Mouse (Mus musculus) ovary, adult 18-20 months (tissue): ENCODE measurements at regions not wholly inside any gene's neighbourhood (a gene's known extent, or its start where the extent isn't known, plus 50 kb on each side); places are given as distances from the start of the nearest gene placed in this dataset.
A peak's percentile ranks its signal among the peaks of the same experiment; 100 is the strongest.

Experiments used
- DNase-seq: peaks from one replicate; pipeline ENCODE4 v3.0.0; 2022; ENCODE audit warnings: low spot score, mixed read lengths

DNA sequence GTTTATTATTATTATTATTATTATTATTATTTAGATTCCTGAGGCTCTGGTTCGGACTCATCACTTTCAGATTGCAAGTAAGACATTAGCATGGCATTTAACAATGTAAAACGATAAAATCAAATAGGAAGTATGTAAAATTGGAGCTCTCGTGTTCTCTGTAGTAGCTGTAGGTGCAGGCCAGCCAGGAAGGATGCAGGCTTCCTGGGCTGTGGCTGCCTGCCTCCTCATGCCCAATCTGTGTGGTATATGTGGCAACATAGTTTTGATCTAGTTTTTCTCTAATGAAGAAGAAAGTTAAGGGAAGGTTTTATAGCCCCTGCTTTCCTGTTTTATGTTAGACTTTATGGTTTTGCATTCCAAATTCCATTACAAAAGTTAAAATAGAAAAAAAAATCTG lies 275.6 kb downstream of the Ankrd50 start:
- no peak for DNase-seq

DNA sequence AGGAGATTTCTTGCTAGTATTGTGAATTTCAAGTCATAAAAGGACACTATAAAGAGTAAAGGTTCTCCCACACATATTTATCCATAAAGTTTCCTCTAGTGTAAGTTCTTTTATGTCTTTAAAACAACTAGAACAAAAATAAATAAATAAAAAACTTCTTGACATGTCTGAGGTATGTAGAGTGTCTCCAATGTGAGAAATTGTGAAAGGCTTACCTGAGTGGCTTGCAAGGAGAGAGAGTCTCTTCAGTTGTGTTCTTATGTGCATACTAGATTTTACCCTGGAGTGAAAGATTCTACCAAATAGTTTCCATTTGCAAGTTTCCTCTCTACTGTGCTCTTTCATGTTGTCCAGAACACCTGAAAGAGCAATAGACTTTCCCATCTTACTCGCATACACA lies 276.8 kb downstream of the Ankrd50 start:
- no peak for DNase-seq

DNA sequence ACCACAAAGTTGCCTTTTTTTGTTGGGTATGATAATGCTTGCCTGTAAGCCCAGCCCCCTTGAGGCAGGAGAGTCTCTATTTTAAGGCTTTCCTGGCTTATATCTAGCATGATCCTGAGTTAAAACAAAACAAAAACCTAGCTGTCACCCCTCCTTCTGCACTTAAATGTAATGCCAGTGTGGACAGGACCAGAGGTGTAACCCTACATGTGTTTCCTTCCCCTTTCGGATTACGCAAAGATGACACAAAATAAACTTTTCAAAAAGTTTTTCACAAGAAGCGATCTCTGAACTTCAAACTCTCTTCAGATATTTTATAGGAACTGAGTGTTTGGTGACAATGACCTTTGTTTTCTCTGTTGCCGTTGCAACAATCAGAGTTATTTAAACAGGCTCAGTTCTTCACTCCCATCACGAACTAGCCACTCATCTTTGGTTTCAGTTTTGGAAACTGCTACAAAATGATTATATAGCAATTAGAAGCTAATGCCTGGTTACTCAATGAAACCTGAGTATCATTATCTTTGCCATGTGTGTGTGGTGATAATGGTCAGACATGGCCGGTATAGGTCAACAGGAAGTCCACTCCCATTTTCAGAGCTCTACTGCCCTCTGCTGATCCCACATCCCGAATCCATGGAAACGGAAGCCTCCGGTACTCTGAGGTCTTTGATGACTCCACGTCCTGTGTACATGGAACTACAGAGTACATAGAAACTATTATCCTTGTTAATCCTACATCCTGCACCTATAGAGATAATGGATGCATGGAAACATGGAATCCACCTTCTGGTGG lies 282.6 kb downstream of the Ankrd50 start:
- peak; percentile 38 for DNase-seq

DNA sequence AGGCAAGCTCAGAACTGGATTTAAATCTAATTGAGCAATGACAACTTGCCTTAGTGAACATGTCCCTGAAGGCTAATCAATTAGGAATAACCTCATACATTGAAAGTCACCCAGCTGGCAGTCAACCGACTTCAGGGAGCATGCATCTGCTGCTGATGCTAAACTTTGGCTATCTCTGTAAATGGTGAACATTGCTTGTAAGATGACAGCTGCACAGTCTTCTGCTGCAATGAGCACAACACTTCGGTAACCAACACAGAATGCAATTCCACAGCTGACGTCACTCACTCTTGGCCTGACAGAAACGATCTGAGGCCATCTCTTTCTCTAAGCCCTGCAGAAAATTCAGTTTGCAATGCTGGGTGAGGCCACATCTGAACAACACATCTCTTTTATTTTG lies 290.6 kb downstream of the Ankrd50 start:
- DNase-seq = no peak

DNA sequence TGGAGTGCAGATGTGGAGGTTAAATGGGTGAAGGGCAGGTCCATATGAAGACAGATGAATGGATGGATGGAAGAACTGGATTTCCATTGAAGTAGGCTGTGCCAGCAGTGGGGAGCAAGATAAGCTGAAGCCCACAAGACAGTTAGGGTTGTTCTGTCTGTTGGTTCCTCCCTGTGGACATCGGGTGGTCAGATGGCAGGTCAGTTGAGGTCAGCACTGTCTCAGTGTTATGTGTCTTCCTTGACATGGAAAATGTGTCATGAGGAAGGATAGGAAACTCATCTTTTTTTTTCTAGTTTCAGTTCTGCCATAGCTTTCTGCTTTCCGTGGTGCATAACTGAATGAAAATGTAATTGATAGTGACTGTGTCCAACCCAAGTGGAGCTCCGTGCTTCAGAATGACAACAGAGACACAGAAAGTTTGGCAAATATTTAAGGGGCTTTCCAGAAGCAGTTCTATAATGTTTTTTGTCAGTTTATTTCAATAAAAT lies 297.2 kb downstream of the Ankrd50 start:
- DNase-seq = no peak

DNA sequence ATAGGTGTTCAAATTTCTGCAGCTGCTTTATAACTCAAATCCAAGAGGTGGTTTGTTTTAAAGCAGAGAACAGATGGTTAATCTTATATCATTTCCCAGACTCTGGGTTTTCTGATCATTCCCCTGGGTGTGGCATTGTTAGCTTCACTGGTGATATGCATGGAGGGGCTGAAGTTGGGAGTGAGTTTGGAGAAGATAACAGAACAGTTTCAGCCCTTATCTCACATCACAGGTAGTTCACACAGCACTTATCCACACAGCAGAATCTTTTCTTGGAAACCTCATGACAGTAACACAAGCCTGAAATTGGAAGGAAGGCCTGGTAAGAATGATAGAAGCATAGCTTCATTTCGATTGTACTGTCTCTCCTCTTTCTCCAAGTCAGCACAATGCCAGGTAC lies 298.1 kb downstream of the Ankrd50 start:
- DNase-seq = no peak

DNA sequence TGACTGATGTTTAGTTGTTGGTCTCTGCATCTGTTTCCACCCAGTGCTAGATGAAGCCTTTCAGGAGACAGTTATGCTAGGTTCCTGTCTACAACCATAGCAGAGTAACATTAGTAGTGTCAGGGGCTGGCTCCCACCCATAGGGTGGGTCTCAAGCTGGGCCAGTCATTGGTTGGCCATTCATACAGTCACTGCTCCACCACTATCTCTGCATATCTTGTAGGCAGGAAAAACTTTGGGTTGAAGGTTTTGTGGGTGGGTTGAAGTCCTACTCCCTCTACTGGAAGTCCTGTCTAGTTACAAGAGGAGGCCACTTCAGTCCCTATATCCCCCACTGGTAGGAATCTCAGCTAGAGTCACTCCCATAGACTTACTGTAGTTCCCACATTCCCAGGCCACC lies 306.3 kb downstream of the Ankrd50 start:
- no peak for DNase-seq

DNA sequence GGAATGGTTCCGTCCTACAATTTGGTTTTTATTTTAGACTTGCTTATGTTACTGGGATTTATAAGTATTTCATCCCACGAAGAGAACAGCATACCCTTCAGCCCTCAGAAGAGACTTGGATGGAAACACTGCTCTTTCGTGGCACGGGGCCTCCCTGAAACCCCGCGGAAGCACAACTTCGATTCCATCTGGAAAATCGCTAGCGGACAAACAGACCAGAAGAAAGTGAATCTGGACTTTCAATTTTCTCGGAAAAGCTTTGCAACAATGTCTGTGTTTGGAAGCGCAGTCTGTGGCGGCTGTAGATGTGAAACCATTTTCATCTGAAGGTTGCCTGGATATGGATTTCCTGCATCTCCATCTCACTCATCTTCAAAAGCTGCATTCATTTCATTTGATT lies 308.7 kb downstream of the Ankrd50 start:
- no peak for DNase-seq

DNA sequence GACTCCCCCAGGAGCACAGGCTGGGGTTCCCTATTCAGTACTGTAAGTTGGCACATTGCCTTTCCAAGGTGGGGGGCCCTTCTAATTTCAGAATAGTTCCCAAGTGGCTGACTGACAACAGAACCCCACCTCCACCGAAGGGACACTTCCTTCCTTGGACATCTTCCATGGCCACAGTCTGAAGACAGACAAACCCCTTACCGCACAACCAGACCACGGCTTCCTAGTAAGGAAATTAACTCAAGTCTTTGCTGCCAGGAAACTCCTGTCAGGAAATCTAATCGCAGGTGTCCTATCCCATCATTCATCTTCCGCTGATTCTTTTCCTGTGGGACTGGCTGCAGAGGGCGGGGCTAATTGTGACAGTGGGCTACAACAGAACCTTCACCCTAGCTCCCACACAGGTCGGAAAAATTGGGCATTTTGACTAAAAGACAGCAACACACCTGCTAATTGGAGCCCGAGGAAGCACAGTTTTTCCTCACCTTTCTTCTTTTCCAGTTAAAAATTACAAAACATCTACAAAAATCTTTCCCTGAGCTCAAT lies 309.8 kb downstream of the Ankrd50 start:
- no peak for DNase-seq

DNA sequence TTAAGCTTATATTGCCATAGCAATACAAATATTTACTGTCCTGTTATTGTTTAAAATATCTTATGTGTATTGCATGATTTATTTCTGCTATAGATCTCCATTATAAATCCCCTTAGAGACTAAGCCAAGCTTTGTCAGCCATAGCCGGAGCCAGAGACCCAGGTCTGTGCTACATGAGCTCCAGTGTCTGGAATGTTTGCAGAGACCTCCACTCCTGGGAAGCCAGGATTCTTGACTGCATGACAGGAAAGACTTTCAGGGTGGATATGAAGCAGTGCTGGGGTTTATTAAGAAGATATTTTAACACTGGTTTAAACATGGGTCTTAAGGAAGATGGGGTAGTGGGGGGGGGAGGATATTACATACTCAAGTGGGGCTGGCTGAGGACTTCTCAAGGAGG lies 332.2 kb downstream of the Ankrd50 start:
- DNase-seq = no peak

DNA sequence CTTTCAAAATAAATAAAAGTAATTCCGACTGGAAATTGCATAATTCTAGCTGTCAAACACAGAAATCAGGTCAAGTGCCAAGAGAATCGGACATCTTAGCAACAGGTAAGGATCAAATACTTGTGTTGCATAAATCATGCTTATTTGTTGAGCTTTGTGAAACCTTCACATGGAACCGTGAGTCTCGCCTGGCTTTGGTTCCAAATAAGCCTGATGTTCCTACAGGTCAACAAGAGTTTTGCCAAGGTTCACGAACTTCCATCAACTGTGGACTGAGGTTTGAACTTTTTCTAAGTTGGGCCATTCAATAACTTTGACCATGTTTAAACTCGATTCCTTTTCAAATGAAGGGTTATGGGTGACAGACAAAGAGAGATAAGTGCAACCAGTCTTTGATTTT lies 332.8 kb downstream of the Ankrd50 start:
- no peak for DNase-seq

DNA sequence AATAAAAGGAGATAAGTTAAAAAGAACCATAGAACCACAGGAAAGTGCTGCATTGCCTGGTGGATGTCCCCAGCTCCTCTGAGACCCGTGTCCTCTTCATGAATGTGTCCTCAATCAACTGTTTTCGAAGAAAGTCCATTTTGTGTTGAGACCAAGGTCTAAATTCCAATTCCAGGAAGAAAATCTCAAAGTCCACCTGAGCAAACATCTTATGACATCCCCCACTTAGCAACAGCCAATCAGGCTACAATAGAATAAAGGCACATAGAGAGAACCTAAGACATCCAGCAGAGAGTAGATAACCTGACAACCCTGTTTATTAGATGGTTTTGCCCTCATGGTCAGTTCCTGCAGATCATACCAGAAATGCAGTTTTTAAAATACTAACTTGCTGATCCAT lies 338.0 kb downstream of the Ankrd50 start:
- DNase-seq = no peak

DNA sequence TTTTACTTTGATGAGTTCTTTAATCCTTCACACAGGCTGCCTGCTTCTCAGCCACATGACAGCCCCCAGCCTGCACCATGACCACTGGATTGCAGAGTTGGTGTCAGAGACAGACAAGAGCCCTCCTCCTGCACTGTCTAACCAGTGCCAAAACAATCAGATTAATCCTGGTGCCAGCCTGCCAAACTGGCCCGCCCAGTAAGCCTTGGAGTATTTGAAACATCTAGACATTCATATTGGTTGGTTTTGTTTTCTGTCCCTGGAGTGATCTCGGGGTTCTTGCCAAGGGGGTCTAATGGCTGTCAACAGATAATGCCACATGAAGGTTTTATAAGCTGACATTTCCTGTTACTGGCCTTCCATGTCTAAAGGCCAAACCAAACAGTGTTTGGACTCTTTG lies 339.2 kb downstream of the Ankrd50 start:
- DNase-seq = no peak

DNA sequence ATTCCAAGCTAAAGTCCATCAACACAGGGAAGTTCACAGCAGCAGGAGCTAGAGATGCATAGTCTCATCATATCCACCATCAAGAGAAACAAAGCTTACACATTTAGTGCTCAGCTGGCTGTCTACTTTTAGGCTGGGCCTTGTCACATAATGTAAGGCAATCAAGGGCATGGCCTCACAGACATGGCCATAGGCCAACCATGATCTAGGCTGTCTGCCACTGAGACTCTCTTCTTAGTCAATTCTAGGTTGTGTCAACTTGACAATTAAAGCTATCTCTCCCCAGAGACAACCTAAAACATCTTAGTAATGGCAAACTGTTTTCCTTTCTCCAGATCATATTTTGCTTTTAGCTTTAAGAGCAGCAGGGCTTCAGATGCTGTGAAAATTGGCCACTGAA lies 340.0 kb downstream of the Ankrd50 start:
- DNase-seq = no peak

DNA sequence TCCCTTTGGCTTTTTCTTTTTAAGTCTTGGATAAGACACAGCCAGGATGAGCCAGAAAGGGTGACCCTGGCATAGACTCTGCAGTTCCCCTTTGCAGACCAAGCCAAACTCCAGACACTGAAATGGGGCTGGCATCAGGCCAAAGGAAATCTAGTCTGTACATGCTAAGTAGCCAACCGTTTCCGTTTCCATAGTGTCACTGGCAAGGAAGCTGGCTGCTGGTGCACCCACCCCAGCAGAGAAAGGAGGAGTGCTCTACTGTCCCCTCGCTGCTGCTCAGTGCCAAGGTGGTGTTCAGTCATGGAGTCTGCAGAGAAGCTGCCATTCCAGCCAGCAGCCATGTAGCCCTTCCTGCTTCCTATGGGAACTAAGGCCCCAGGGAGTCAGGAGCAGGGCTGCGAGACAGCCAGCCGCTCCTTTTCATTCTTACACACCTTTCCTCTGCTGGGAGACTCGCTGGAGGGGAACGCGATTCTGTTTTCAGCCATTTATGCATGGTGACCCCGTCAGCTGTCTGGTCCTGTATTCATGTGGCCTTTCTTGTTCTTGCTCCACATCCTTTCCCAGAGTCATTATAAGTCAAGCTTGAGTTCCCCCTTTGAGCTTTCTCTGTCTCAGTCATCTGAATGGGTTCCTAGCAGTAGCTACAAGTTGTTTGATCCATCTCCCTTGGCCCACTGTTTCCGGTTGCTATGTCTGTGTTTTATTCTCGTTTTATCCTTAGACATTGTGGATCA lies 341.3 kb downstream of the Ankrd50 start:
- DNase-seq = peak; percentile 40

DNA sequence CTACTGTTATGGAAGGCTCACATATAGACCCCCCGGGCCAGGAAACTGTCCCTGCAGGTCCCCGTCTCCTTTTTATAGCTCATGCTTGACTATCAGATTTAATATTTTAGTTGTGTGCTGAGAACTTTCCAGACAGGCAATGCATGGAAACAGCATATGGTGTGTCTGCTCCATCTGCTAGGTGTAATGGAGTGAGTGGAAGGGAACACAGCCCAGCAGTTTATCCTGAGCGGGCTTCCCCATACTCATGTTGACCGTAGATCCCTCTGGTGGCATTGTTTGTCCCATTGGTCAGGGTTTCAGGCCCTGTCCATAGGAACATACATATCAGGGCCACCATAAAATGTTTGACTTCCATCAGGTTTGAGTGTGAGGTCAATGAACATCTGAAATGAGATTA lies 345.3 kb downstream of the Ankrd50 start:
- DNase-seq = no peak

DNA sequence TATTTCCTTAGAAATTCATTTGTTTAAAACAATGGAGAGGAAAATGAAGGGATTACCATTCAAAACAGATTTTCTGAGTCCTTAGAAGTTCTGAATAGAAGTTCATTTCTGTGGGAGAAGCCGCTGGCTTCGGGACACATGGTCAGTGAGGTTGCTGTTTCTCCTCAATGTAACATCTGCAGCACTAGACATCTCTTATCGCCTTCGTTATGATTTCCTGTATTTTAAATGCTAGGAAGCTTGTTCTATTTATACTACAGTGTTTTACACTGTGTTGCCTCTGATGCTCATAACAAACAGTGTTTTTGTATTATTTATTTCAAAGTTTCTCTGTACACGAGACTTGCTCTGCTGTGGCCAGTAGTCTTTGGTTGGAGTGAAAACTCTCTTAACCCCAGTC lies 346.6 kb downstream of the Ankrd50 start:
- DNase-seq = no peak

DNA sequence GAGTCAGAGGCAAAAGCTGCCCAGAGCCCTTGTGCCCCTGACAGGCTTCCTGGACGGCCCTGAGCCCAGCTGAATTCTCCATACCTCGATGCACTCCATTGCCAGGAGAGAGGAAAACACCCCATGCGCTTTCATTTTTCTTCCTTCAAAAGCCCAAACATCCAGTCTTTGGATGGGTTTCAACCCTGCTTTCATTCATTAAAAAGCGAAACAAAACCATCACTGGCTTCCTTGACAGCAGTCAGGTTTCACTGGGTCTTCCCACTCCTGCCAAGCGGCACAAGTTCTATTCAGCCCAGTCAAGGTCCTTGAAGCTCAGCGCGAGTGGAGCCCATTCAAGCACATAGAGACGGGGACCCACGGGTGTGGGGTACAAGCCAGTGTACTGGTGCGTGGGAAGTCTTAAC lies 348.8 kb downstream of the Ankrd50 start:
- DNase-seq = peak; percentile 19

DNA sequence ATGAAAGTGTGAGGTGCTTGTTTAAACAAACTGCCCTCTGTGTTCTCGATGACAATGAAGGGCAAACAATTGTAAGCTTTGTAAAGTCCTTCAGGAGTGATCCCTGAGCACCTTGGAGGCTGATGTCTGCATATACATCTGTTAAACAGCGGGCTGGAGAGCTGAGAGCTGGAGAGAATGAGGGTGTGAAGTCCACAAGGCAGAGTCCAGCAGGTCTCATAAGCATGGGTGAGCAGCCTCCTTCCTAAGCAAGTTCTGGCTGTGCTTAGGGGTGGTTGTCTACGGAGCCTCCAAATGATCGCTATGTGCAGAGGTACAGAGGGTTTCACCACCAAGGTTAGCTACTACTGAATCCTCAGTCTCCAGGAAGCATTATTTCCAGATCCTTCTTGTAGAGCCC lies 350.2 kb downstream of the Ankrd50 start:
- no peak for DNase-seq

DNA sequence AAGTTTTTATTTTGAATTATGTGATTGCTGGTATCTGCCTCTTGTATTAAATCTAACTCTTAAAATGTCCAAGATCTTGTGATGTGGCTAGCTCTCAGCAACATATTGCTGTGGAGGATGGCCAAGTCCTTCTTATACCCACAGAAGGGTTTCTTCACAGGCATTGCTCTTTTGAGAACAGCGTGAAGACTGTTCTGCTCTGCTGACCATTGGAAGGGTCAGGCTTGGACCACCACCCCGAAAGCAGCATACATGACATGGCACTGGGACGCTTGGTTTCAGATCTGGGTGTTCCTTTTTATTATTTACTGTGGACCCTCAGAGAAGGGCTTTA lies 352.8 kb downstream of the Ankrd50 start:
- no peak for DNase-seq

DNA sequence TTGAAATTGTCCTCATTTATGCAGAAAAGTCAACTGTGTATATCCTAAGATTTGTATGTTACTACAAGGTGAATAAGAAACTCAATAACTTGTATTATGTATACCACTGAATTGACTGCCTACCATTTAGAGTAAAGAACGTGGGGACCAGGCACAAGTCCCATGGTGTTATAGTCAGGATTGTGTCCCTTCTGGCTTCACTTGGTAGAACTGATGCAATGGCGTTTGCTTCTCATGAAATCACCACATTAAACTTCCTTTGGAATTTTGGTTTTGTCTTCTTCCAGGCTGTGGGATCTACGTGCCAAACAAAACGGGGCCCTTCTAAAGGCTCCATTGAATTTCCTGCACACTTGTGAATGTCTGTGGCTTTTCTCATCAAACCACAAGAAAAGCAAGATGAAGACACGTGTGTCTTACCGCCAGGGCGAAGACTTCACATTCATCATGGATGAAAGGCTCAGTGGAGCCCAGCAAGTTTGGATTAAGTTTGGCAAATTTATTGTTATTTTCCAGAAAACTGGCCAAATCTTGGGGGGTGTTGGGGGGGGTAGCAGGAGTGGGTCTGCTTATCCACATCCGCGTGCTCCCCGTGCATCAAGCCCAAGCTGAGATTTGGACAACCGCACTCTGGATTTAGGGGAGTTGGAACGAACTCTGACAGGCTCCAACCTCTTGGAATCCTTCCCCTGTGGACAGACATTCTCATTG lies 353.3 kb downstream of the Ankrd50 start:
- no peak for DNase-seq

DNA sequence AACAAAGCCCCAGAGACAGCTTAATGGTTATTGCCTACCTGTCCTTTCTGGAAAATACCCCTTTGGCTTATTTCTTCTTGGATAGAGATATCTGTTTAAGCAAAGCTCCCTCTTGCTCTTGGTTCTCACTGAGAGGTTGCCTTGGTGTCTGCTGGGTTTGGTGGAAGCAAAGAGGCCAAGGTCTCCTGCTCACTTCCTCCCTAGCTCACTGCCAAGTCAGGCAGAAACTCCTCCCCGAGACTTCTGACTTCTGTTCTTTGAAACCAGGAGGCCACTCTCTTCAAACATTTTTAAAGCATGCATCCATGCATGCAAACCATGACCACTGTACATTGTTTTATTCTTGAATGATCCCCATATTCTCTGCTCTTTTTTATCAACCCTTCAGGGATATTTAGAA lies 354.6 kb downstream of the Ankrd50 start:
- no peak for DNase-seq

DNA sequence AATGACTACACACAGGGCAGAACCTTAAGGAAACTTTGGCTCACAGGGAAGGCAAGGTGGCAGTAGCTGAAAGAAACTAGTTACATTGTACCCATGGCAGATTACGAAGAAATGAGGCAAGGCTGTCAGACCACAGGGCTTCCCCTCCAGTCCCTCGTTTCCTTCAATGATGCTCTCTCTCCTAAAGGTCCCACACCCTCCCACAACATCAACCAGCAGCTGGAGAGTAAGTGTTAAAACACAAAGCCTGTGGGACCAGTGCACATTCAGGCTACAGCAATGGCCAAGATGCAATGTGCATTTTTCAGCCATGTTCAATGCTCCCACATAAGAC lies 355.5 kb downstream of the Ankrd50 start:
- DNase-seq = no peak
